Mouse (Mus musculus) hindbrain, postnatal 0 days (tissue): ENCODE results near the gene Paf1. TPM values are rescaled to one million over a fixed set of nuclear protein-coding genes. Genes with fewer than 3 reads are reported as not detected.
A peak's percentile ranks its signal among the peaks of the same experiment; 100 is the strongest.

ENCODE experiments used
- ATAC-seq: fragments of 200-750 bp; cut with Nextera tagmentation; 2 replicates; pipeline ENCODE4 v1.8.0; 2017; ENCODE audit warnings: mild to moderate bottlenecking, moderate TSS enrichment, moderate library complexity
- DNase-seq: peaks from one replicate; pipeline ENCODE4 v3.0.0-alpha.2; 2015; ENCODE audit warnings: low spot score
- H3K27ac ChIP-seq: fragments of 300-500 bp; sonication (generic); 2 replicates; pipeline ENCODE4 v1.5.1; 2014; ENCODE audit warnings: mild to moderate bottlenecking
- H3K27me3 ChIP-seq: fragments of 300-500 bp; sonication (generic); 2 replicates; pipeline ENCODE4 v1.6.1; 2014; ENCODE audit warnings: low read length, mixed read lengths; ENCODE audit not compliant: insufficient read depth
- H3K36me3 ChIP-seq: fragments of 300-500 bp; sonication (generic); 2 replicates; pipeline ENCODE4 v1.6.1; 2014; ENCODE audit warnings: low read length, mixed read lengths; ENCODE audit not compliant: insufficient read depth
- H3K4me1 ChIP-seq: fragments of 300-500 bp; sonication (generic); 2 replicates; pipeline ENCODE4 v1.6.1; 2014; ENCODE audit warnings: antibody characterized with exemption, low read length, mixed read lengths; ENCODE audit not compliant: insufficient read depth
- H3K4me2 ChIP-seq: fragments of 300-500 bp; sonication (generic); 2 replicates; pipeline ENCODE4 v1.6.1; 2014; ENCODE audit warnings: low read depth, mild to moderate bottlenecking, low read length, moderate library complexity, mixed read lengths
- H3K4me3 ChIP-seq: fragments of 300-500 bp; sonication (generic); 2 replicates; pipeline ENCODE4 v1.5.1; 2014; ENCODE audit warnings: low read length
- H3K9ac ChIP-seq: fragments of 300-500 bp; sonication (generic); replicated peaks from 2 replicates; pipeline ENCODE4 v1.6.1; 2014; ENCODE audit warnings: mild to moderate bottlenecking, low read length, moderate library complexity, mixed read lengths
- H3K9me3 ChIP-seq: fragments of 300-500 bp; sonication (generic); 2 replicates; pipeline ENCODE4 v1.6.1; 2016; ENCODE audit warnings: low read length, mixed read lengths
- CTCF ChIP-seq: IDR thresholded peaks from 2 replicates; pipeline ENCODE4 v1.5.1; 2016; ENCODE audit warnings: antibody characterized with exemption, control low read depth, low read depth
- WGBS: fragments of 180-500 bp; shearing (Covaris S2); extraction: QIAGEN DNeasy Blood & Tissue Kit; methylation state at CpG from one replicate; pipeline ENCODE4 v1.1.7; 2014; 5-methylcytosine and 5-hydroxymethylcytosine counted together
- polyA plus RNA-seq: library from polyadenylated mRNA; unstranded; fragments of >200 nt; fragmentation: Nextera tagmentation; extraction: Ambion mirVana; gene quantifications from 2 replicates; pipeline ENCODE4 v1.2.1, GENCODE M21; 2015
- total RNA-seq: library from RNA; depleted of rRNA; stranded (reverse); fragments of >200 nt; gene quantifications from 2 replicates; pipeline ENCODE4 v1.2.3, GENCODE M21; 2014

The Paf1 gene
- total and polyA plus RNA-seq, 2 experiments from 2014 or later: 67.6 to 84.1 TPM

DNA sequence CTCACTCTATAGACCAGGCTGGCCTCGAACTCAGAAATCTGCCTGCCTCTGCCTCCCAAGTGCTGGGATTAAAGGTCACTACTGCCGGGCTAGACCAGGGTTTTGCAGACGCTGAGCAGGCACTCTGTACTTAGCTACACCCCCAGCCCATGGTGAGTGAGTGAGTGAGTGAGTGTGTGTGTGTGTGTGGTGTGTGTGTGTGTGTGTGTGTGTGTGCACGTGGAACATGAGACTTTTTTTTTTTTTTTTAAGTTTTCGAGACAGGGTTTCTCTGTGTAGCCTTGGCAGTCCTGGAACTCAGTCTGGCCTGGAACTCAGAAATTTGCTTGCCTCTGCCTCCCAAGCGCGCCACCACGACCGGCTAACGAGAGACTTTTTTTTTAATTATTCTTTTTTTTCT lies 18.1 kb upstream of the Paf1 start:
- DNase-seq (no peak), ATAC-seq (no peak)
- Histone ChIP-seq H3K27ac (0 out of 2 replicates have a peak overlapping the region, but pooled peaks have one; percentile 81), H3K36me3 (no peaks in the 10 kb centered on the region), H3K4me1 (peaks cover 19% of the 10 kb centered on the region), H3K9ac (no peak overlapping the region), H3K27me3 (no peaks in the 10 kb centered on the region), H3K4me3 (no peak overlapping the region), H3K4me2 (no peak overlapping the region), H3K9me3 (no peaks in the 10 kb centered on the region)
- TF ChIP-seq CTCF: no peak
- 71% methylated on average over 10 of the region's 10 CpGs for WGBS

DNA sequence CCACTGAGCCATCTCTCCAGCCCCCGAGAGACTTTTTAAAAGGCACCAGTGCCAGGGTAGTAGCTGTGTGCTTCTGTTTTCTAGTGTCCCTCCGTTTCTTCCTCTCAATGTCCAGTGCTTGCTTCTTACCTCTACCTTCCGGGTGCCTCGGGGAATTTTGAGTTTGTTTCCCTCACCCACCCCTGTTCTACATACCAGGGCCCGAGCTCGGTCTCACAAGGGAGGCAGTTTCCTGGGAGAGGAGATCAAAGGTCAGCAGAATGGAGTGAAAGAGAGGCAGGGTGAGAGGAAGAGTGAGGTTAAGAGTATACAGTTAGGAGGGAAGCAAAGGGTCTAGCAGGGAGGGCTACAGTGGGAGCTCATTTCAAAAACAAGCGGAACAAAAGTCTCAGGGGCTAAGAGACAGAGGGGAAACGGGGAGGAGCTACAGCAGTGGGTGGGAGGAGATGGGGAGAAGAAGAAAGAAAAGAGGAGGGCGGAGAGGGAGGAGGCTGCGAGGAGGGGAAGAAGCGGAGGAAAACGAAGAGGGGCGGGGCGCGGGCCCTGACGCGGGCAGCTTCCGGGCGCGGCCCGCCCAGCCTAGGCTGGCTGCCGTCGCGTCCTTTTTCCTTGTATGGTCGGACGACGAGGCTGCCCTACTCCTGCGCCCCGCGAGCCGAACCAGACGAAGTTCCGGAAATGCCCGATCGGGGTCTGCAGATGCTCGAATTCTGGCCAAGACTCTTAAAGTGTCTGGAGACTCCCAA lies 17.4 kb upstream of the Paf1 start:
- no peaks in the 10 kb centered on the region for H3K9me3 ChIP-seq
- peak overlapping the region; percentile 43 for H3K9ac ChIP-seq
- H3K27me3 ChIP-seq: no peaks in the 10 kb centered on the region
- 2% methylated on average over 35 of the region's 36 CpGs for WGBS
- DNase-seq: peak; percentile 88
- H3K36me3 ChIP-seq: no peaks in the 10 kb centered on the region
- ATAC-seq: peak; percentile 60
- H3K4me3 ChIP-seq: peak overlapping the region; percentile 39
- H3K4me2 ChIP-seq: peak overlapping the region; percentile 66
- no peak for TF ChIP-seq CTCF
- H3K27ac ChIP-seq: peak overlapping the region; percentile 81
- peaks cover 19% of the 10 kb centered on the region for H3K4me1 ChIP-seq

DNA sequence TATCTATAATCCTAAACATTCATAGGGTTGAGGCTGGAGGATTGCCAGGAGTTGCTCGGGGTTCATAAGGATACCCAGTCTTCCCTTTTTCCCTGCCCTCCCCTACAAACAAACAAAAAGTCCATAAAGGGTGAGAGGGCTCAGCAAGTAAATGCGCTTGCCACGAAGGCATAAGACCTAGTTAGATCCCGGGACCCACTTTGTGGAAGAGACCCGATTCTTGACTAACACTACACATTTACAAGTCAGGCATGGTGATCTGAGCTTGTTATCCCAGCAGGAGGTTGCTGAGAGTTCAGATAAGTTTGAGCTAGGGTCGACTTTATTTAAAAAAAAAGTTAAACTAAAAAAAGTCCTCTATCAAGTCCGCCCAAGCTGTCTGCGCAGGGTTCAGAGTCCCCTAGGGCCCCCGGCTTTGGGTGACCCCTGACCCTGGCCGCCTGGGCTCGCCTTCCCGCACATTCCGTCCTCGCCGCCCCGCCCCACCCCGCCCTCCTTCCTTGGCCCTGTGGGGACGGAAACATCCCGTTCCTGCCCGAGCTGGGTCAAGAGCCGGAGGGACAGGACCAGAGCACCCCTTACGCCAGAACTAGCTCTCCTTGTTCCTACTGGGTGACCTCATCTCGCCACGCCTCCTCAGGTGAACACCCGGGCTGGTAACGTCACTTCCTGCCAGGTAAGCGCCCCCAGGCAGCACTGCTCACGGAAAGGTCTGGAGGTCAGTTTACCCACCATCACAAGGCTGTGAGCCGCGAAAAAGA lies 16.6 kb upstream of the Paf1 start:
- ATAC-seq (no peak), DNase-seq (peak; percentile 66)
- WGBS: 7% methylated on average over 30 of the region's 30 CpGs
- no peaks in the 10 kb centered on the region for H3K9me3 ChIP-seq
- peak overlapping the region; percentile 39 for H3K4me3 ChIP-seq
- H3K27me3 ChIP-seq: no peaks in the 10 kb centered on the region
- TF ChIP-seq CTCF: no peak
- peaks cover 12% of the 10 kb centered on the region for H3K4me1 ChIP-seq
- peak overlapping the region; percentile 66 for H3K4me2 ChIP-seq
- H3K27ac ChIP-seq: peak overlapping the region; percentile 81
- peak overlapping the region; percentile 43 for H3K9ac ChIP-seq
- no peaks in the 10 kb centered on the region for H3K36me3 ChIP-seq

DNA sequence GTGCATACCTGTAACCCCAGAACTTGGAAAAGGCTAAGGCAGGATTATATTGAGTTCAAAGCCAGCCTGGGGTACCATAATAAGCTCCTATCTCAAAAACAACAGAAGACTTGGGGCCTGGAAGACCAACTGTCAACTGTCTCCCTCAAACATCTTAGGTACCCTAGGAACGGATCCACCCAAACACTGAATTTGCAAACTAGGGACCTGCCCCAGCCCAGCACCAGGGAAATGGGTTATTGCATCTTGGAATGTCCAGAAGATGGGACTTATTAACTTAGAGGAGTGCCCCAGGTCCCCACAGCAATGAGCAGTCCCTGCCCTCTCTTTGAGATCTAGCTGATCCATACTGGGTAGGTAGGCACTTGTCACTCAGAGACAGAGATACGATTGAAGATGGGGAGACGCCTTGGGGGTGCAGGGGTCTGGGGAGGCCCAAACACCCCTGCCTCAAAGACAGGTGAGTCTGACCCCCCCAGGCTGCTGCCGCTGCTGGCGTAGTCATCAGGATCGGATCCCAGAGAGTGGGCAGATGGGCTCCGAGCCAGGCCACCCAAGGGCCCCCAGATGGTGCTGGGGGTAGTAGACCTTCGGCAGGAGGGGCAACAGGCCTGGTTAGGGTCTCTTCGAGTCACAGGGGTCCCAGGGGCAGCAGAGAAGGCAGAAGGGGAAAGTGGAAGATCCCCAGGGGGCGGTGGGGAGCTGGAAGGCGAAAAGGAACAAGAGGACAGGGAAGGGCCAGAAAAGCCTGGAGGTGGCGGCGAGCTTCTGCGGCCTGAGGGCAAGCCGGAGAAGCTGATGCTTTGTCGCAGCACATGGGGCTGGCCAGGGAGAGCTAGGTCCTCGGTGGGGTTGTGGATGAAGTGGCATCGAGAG lies 15.3 kb upstream of the Paf1 start:
- Histone ChIP-seq H3K27me3 (no peaks in the 10 kb centered on the region), H3K4me1 (peaks cover 12% of the 10 kb centered on the region), H3K4me3 (peak overlapping the region; percentile 55), H3K36me3 (no peaks in the 10 kb centered on the region), H3K9ac (peak overlapping the region; percentile 70; the same call in 1 of the 2 replicates), H3K27ac (peak overlapping the region; percentile 78; the same call in 1 of the 2 replicates), H3K9me3 (no peaks in the 10 kb centered on the region), H3K4me2 (peak overlapping the region; percentile 78)
- TF ChIP-seq CTCF: no peak
- DNase-seq: no peak
- 69% methylated on average over 18 of the region's 18 CpGs for WGBS
- ATAC-seq: no peak

DNA sequence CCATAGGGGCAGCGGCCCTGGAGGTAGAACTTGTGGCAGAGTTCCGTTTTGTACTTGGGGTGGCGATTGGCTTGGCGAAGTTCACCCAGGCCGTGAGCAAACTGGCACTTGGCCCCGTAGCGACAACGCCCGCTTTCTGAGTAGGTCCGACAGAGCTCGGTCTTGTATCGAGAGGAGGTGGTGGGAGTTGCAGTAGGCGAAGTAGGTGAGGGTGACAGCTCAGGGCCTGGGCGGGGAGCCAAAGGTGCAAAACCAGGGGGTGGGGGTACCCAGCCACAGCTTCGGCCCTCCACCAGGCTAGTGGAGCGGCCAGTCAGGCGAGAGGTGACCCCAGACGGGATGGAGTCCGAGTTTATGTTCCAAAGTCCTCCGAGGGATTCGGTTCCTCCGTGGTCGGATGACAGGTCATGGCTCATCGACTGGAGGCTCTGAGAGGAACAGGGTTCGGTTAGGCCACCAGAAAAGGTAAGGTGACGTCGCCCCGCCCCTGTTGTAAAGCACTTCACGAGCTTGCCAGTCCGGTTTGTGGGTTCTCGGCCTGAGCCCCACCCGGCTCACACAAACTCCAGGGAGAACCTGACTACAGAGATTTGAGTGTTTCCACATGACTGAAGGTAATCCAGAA lies 14.6 kb upstream of the Paf1 start:
- peaks cover 12% of the 10 kb centered on the region for H3K4me1 ChIP-seq
- H3K27ac ChIP-seq: peak overlapping the region; percentile 78; the same call in 1 of the 2 replicates
- no peaks in the 10 kb centered on the region for H3K27me3 ChIP-seq
- no peaks in the 10 kb centered on the region for H3K9me3 ChIP-seq
- WGBS: 46% methylated on average over 32 of the region's 32 CpGs
- peak overlapping the region; percentile 55 for H3K4me3 ChIP-seq
- ATAC-seq: no peak
- TF ChIP-seq CTCF: no peak
- H3K36me3 ChIP-seq: no peaks in the 10 kb centered on the region
- H3K9ac ChIP-seq: peak overlapping the region; percentile 70; the same call in 1 of the 2 replicates
- peak overlapping the region; percentile 78 for H3K4me2 ChIP-seq
- no peak for DNase-seq
